Mouse (Mus musculus): ENCODE results near the gene Uba2. TPM values are rescaled to one million over a fixed set of nuclear protein-coding genes. Genes with fewer than 3 reads are reported as not detected.
A peak's percentile ranks its signal among the peaks of the same experiment; 100 is the strongest.

The Uba2 gene
- polyA plus RNA-seq (2012; rRNA removed): 81.6 and 93.9 TPM in 2 replicates

DNA sequence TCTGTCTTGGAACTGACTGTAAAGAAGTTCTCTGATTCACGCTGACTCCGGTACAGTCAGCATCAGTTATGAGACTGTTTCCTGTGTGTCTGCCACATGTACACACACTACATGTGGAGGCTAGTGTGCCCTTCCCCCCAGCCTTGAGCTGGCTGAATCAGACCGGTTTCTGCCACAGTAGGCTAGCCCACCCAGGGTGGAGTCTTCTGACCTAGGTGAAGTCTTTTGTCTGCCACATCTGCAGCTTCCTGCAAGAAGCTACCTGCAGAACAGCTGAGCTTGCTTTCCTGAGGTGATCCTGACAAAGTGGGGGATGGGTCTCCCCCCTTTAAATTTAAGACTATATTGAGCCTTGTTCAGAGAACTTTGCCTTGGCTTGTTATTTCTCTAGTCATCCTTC is at the start of gene Uba2:
TSS of gene Uba2 (minus strand) at position 146 of the 400 bp plus-strand sequence.
- Histone ChIP-seq H3K36me3 (ENCODE audit: control insufficient read depth, insufficient read depth, low read length) (peaks cover 5% of the 10 kb centered on the region; the same call in 1 of the 2 replicates), H3K4me1 (replicated peaks; ENCODE audit: control insufficient read depth, insufficient read depth, low read length) (no peaks in the 10 kb centered on the region; the same call in 1 of the 2 replicates), H3K27ac (ENCODE audit: control insufficient read depth, insufficient read depth, low read length) (no peak within 1 kb of the TSS), H3K27me3 (ENCODE audit: control insufficient read depth, insufficient read depth, low read length) (no peaks in the 10 kb centered on the region), H3K4me3 (ENCODE audit: control insufficient read depth, insufficient read depth, low read length) (peak within 1 kb of the TSS; percentile 98)
- WGBS: 95% methylated on average over 3 of the region's 3 CpGs
- DNase-seq: no peak
- TF ChIP-seq CTCF (IDR thresholded peaks at IDR 0.05; ENCODE audit: borderline replicate concordance, control insufficient read depth, extremely low read depth, insufficient read depth, low read length, poor library complexity): no peak
- no peak for TF ChIP-seq POLR2A (IDR thresholded peaks at IDR 0.05; ENCODE audit: control insufficient read depth, extremely low read depth, insufficient read depth, low read length, poor library complexity)

DNA sequence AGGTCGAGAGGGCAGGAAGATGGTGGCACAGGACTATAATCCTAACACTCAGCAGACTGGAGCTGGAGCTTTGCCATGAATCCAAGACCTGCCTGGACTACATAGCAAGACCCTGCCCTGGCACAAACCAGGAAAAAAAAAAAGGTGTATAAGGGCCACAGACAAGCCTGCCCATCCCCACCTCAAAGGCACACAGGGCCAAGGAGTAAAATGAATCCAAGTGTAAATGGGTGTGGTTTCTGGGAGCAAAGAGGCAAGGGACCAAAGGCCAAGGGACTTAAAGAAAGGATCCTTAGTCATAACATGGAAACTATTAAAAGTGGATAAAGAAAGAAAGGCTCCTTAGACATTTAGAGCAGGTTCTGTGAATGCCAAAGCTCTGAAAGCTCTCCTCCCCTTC is 49.1 kb upstream of the Uba2 start:
- Histone ChIP-seq H3K4me3 (ENCODE audit: control insufficient read depth, insufficient read depth, low read length) (no peak overlapping the region), H3K27me3 (ENCODE audit: control insufficient read depth, insufficient read depth, low read length) (no peaks in the 10 kb centered on the region), H3K4me1 (replicated peaks; ENCODE audit: control insufficient read depth, insufficient read depth, low read length) (peaks cover 13% of the 10 kb centered on the region; the same call in 1 of the 2 replicates), H3K27ac (ENCODE audit: control insufficient read depth, insufficient read depth, low read length) (no peak overlapping the region), H3K36me3 (ENCODE audit: control insufficient read depth, insufficient read depth, low read length) (peaks cover 58% of the 10 kb centered on the region)
- no peak for TF ChIP-seq POLR2A (IDR thresholded peaks at IDR 0.05; ENCODE audit: control insufficient read depth, extremely low read depth, insufficient read depth, low read length, poor library complexity)
- no peak for TF ChIP-seq CTCF (IDR thresholded peaks at IDR 0.05; ENCODE audit: borderline replicate concordance, control insufficient read depth, extremely low read depth, insufficient read depth, low read length, poor library complexity)
- DNase-seq: no peak
- 78% methylated on average over 1 of the region's 1 CpGs for WGBS

DNA sequence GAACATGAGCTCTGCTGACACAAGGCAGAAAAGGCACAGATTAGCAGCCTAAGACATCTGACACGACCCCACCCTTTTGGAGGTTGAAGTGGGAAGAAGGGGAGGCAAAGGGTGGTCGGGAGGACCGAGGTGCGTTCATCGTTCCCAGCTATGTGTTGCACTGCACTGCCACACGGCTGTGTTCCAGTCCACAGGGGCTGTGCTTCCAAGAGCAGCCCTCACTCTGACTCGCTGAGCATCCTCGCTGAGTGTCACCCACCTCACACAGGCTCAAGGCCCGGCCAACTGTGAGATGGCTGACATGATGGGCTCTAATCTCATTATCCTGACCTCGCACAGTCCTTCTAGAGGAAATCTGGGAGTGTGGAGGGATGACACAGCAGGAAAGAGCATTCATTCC is 47.1 kb upstream of the Uba2 start:
- no peak overlapping the region for H3K27ac ChIP-seq (ENCODE audit: control insufficient read depth, insufficient read depth, low read length)
- no peak for TF ChIP-seq CTCF (IDR thresholded peaks at IDR 0.05; ENCODE audit: borderline replicate concordance, control insufficient read depth, extremely low read depth, insufficient read depth, low read length, poor library complexity)
- no peak for TF ChIP-seq POLR2A (IDR thresholded peaks at IDR 0.05; ENCODE audit: control insufficient read depth, extremely low read depth, insufficient read depth, low read length, poor library complexity)
- 98% methylated on average over 10 of the region's 10 CpGs for WGBS
- H3K4me1 ChIP-seq (replicated peaks; ENCODE audit: control insufficient read depth, insufficient read depth, low read length): peaks cover 13% of the 10 kb centered on the region; the same call in 1 of the 2 replicates
- H3K36me3 ChIP-seq (ENCODE audit: control insufficient read depth, insufficient read depth, low read length): peaks cover 57% of the 10 kb centered on the region
- no peak overlapping the region for H3K4me3 ChIP-seq (ENCODE audit: control insufficient read depth, insufficient read depth, low read length)
- no peak for DNase-seq
- H3K27me3 ChIP-seq (ENCODE audit: control insufficient read depth, insufficient read depth, low read length): no peaks in the 10 kb centered on the region

DNA sequence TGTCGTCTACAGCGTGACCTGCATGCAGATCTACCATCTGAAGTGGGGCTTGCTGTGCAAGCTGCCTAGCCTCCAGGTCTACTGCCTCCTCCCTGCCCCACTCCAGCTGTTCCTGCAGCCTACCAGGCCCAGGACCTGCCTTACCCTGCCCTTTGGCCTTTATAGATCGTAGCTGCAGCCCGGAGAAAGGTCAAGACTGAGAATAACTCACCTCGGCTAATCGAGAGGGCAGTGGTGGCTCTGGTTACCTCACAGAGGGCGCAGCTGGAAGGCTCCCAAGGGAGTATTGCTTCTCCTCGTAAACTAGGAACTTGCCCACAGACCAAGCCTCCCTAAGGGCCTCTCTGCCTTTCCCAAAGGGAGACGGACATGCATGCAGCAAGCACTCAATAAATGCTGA is 46.1 kb upstream of the Uba2 start:
- no peak for TF ChIP-seq POLR2A (IDR thresholded peaks at IDR 0.05; ENCODE audit: control insufficient read depth, extremely low read depth, insufficient read depth, low read length, poor library complexity)
- TF ChIP-seq CTCF (IDR thresholded peaks at IDR 0.05; ENCODE audit: borderline replicate concordance, control insufficient read depth, extremely low read depth, insufficient read depth, low read length, poor library complexity): no peak
- Histone ChIP-seq H3K4me1 (replicated peaks; ENCODE audit: control insufficient read depth, insufficient read depth, low read length) (peaks cover 13% of the 10 kb centered on the region; the same call in 1 of the 2 replicates), H3K4me3 (ENCODE audit: control insufficient read depth, insufficient read depth, low read length) (no peak overlapping the region), H3K27me3 (ENCODE audit: control insufficient read depth, insufficient read depth, low read length) (no peaks in the 10 kb centered on the region), H3K27ac (ENCODE audit: control insufficient read depth, insufficient read depth, low read length) (no peak overlapping the region), H3K36me3 (ENCODE audit: control insufficient read depth, insufficient read depth, low read length) (peaks cover 55% of the 10 kb centered on the region)
- 94% methylated on average over 9 of the region's 9 CpGs for WGBS
- no peak for DNase-seq

DNA sequence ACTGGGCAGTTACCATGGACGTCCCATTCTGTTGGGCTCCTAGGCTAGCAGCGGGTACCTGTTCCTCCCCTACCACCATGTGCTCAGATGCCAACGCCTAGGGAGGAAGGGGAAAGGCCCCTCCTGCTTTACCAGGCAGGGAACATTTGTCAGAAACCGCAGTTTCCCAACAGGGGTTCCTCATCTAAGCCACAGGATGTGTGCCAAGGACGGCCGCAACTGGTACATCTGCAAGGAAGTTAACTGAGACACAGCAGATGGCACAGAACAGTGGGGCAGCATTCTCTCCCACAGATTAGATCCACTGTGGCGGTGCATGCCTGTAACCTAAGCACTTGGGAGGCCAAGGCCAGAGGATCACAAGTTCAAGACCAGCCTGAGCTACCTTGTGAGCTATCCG is 45.2 kb upstream of the Uba2 start:
- Histone ChIP-seq H3K27me3 (ENCODE audit: control insufficient read depth, insufficient read depth, low read length) (no peaks in the 10 kb centered on the region), H3K27ac (ENCODE audit: control insufficient read depth, insufficient read depth, low read length) (no peak overlapping the region), H3K36me3 (ENCODE audit: control insufficient read depth, insufficient read depth, low read length) (peaks cover 59% of the 10 kb centered on the region), H3K4me3 (ENCODE audit: control insufficient read depth, insufficient read depth, low read length) (no peak overlapping the region), H3K4me1 (replicated peaks; ENCODE audit: control insufficient read depth, insufficient read depth, low read length) (peaks cover 13% of the 10 kb centered on the region; the same call in 1 of the 2 replicates)
- no peak for DNase-seq
- WGBS: 36% methylated on average over 8 of the region's 8 CpGs
- TF ChIP-seq CTCF (IDR thresholded peaks at IDR 0.05; ENCODE audit: borderline replicate concordance, control insufficient read depth, extremely low read depth, insufficient read depth, low read length, poor library complexity) (no peak), POLR2A (IDR thresholded peaks at IDR 0.05; ENCODE audit: control insufficient read depth, extremely low read depth, insufficient read depth, low read length, poor library complexity) (no peak)

DNA sequence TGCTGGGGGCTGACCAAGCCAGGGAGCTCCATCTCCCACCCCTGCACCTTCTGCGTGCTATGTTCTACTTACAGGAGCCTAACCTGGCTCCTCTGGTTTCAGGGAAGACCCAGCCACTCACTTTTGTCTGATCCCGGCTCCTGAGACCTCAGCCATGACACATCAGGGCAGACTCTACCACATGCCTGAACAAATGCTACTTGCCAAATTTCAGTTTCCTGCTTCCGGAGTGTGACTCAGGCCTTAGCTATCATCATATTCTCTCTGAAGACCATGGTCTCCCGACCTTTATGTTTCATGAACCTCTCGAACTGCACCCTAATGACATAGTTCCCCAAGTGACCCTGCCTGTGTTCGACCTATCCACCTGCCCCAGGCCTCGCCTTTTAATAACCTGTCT is 43.9 kb upstream of the Uba2 start:
- Histone ChIP-seq H3K27me3 (ENCODE audit: control insufficient read depth, insufficient read depth, low read length) (no peaks in the 10 kb centered on the region), H3K27ac (ENCODE audit: control insufficient read depth, insufficient read depth, low read length) (no peak overlapping the region), H3K36me3 (ENCODE audit: control insufficient read depth, insufficient read depth, low read length) (peaks cover 63% of the 10 kb centered on the region), H3K4me1 (replicated peaks; ENCODE audit: control insufficient read depth, insufficient read depth, low read length) (peaks cover 13% of the 10 kb centered on the region; the same call in 1 of the 2 replicates), H3K4me3 (ENCODE audit: control insufficient read depth, insufficient read depth, low read length) (no peak overlapping the region)
- TF ChIP-seq POLR2A (IDR thresholded peaks at IDR 0.05; ENCODE audit: control insufficient read depth, extremely low read depth, insufficient read depth, low read length, poor library complexity) (no peak), CTCF (IDR thresholded peaks at IDR 0.05; ENCODE audit: borderline replicate concordance, control insufficient read depth, extremely low read depth, insufficient read depth, low read length, poor library complexity) (no peak)
- WGBS: 96% methylated on average over 7 of the region's 7 CpGs
- no peak for DNase-seq

Measured in thymus, adult 2 months (tissue).